In the genomic region with DNA sequence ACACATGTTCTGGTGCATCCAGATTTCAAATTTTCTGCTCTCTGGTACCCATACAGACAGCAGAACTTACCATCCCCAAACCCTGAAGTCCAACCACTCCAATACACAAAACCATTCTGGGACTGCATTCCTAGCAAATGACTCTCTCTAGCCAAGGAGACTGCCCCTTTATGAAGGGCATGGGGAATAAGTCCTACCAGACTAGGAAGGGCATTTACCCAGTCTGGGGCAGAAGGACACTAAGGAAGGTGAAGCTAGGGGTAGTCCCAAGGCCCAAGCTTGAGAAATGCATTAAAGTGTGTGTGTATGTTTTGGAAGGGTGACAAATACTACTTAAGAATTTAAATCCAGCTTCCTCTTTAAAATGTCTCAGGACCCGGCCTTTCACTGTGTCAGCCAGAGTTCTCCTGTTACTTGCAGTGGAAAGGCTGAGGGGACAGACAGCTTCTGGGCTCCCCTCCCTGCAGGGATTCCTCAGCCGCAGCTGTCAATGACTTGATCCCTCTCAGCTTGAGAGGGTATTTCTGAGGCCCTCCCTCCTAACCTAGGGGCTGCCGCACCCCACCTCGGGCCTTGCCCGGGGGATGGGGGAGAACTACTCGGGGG, we compare ENCODE assay signal across 8 mouse cellular contexts.
DNase-seq lines count a peak whose midpoint lies in the region; ATAC-seq and TF ChIP-seq lines count a peak whose summit lies in the region.

No protein-coding gene starts in this region.

- no peaks in the 10 kb centered on the region for H3K36me3 ChIP-seq in embryonic facial prominence, embryonic 14.5 days (ENCODE audit: control insufficient read depth, insufficient read depth, low read length)
- no peaks in the 10 kb centered on the region for H3K36me3 ChIP-seq in intestine, embryonic 14.5 days (ENCODE audit: control insufficient read depth, insufficient read depth, low read length)
- no peaks in the 10 kb centered on the region for H3K36me3 ChIP-seq in stomach, embryonic 16.5 days (ENCODE audit: control insufficient read depth, insufficient read depth, low read length)

- WGBS in embryonic facial prominence, embryonic 14.5 days: 0% methylated on average over 6 of the region's 6 CpGs
- 0% methylated on average over 6 of the region's 6 CpGs for WGBS in intestine, embryonic 14.5 days
- 0% methylated on average over 6 of the region's 6 CpGs for WGBS in stomach, embryonic 16.5 days

- peak overlapping the region; percentile 94 for H3K4me2 ChIP-seq in embryonic facial prominence, embryonic 14.5 days (ENCODE audit: low read depth, low read length)
- H3K4me2 ChIP-seq in intestine, embryonic 14.5 days (ENCODE audit: low read length): peak overlapping the region; percentile 64
- H3K4me2 ChIP-seq in stomach, embryonic 16.5 days (ENCODE audit: low read depth, low read length): peak overlapping the region; percentile 96

- peak overlapping the region; percentile 78 for H3K4me3 ChIP-seq in layer of hippocampus, adult 2 months
- peak overlapping the region; percentile 71 for H3K4me3 ChIP-seq in embryonic facial prominence, embryonic 14.5 days (ENCODE audit: low read depth, low read length)
- peak overlapping the region; percentile 61 for H3K4me3 ChIP-seq in intestine, embryonic 14.5 days (ENCODE audit: low read depth, low read length)
- peak overlapping the region; percentile 75 for H3K4me3 ChIP-seq in stomach, embryonic 16.5 days (replicated peaks; ENCODE audit: low read length)

- peak; percentile 21 for ATAC-seq in embryonic facial prominence, embryonic 14.5 days (ENCODE audit: low read depth)
- ATAC-seq in intestine, embryonic 14.5 days (replicated peaks; ENCODE audit: low FRiP score, low TSS enrichment, low read depth): 0 out of 2 replicates have a peak, but pooled peaks have one; percentile 7
- ATAC-seq in stomach, embryonic 16.5 days (ENCODE audit: insufficient read depth, low FRiP score): peak; percentile 29
- ATAC-seq in monocyte, adult 5-6 weeks (replicated peaks; ENCODE audit: insufficient number of reproducible peaks, low FRiP score, low TSS enrichment, poor library complexity, severe bottlenecking): no peak

- peaks cover 7% of the 10 kb centered on the region; the same call in 1 of the 2 replicates for H3K27me3 ChIP-seq in embryonic facial prominence, embryonic 14.5 days (replicated peaks; ENCODE audit: control insufficient read depth, insufficient read depth, low read length)
- H3K27me3 ChIP-seq in intestine, embryonic 14.5 days (replicated peaks; ENCODE audit: control insufficient read depth, insufficient read depth, low read length): no peaks in the 10 kb centered on the region
- H3K27me3 ChIP-seq in stomach, embryonic 16.5 days (ENCODE audit: control insufficient read depth, insufficient read depth, low read length): no peaks in the 10 kb centered on the region

- TF ChIP-seq CTCF in layer of hippocampus, adult 2 months (conservative IDR thresholded peaks at IDR 0.05): no peak

- no peak for DNase-seq in layer of hippocampus, adult 2 months (ENCODE audit: low spot score in 2 of 2)
- DNase-seq in layer of hippocampus, adult 11-12 months (ENCODE audit: low spot score): no peak
- DNase-seq in embryonic facial prominence, embryonic 14.5 days (ENCODE audit: low spot score): peak; percentile 82
- DNase-seq in intestine, embryonic 14.5 days (ENCODE audit: low spot score): no peak
- peak; percentile 45 for DNase-seq in lung, postnatal 14 days
- no peak for DNase-seq in spleen, postnatal 36 days (ENCODE audit: low spot score in 2 of 2)

- peak overlapping the region; percentile 79 for H3K9ac ChIP-seq in embryonic facial prominence, embryonic 14.5 days (ENCODE audit: low read depth, low read length)
- peak overlapping the region; percentile 65 for H3K9ac ChIP-seq in intestine, embryonic 14.5 days (ENCODE audit: low read length)
- H3K9ac ChIP-seq in stomach, embryonic 16.5 days (ENCODE audit: low read length): peak overlapping the region; percentile 89

- peak overlapping the region; percentile 97 for H3K27ac ChIP-seq in layer of hippocampus, adult 2 months
- peak overlapping the region; percentile 48 for H3K27ac ChIP-seq in embryonic facial prominence, embryonic 14.5 days (replicated peaks; ENCODE audit: low read depth, low read length)
- peak overlapping the region; percentile 16; the same call in 1 of the 2 replicates for H3K27ac ChIP-seq in intestine, embryonic 14.5 days (ENCODE audit: low read depth)
- peak overlapping the region; percentile 72 for H3K27ac ChIP-seq in stomach, embryonic 16.5 days (ENCODE audit: low read length)

- H3K4me1 ChIP-seq in embryonic facial prominence, embryonic 14.5 days (ENCODE audit: control insufficient read depth, insufficient read depth, low read length): peaks cover 27% of the 10 kb centered on the region
- H3K4me1 ChIP-seq in intestine, embryonic 14.5 days (replicated peaks; ENCODE audit: control insufficient read depth, insufficient read depth, low read length): peaks cover 42% of the 10 kb centered on the region
- peaks cover 70% of the 10 kb centered on the region for H3K4me1 ChIP-seq in stomach, embryonic 16.5 days (ENCODE audit: control insufficient read depth, insufficient read depth, low read length)

- no peaks in the 10 kb centered on the region for H3K9me3 ChIP-seq in embryonic facial prominence, embryonic 14.5 days (ENCODE audit: control insufficient read depth, low read length)
- H3K9me3 ChIP-seq in intestine, embryonic 14.5 days (ENCODE audit: control insufficient read depth, low read length): no peaks in the 10 kb centered on the region
- no peaks in the 10 kb centered on the region for H3K9me3 ChIP-seq in stomach, embryonic 16.5 days (replicated peaks; ENCODE audit: control insufficient read depth, low read length)

Comparison
In these comparisons a context has a peak if more than half of its experiments do, and no peak if none do; other contexts are left out.
1. DNase-seq: peak in embryonic facial prominence, embryonic 14.5 days (single experiment) and lung, postnatal 14 days (single experiment); none in layer of hippocampus, adult 2 months (0 of 2), layer of hippocampus, adult 11-12 months (single experiment), intestine, embryonic 14.5 days (single experiment) and spleen, postnatal 36 days (0 of 2).
2. H3K27ac ChIP-seq: peak in every context shown above with its lines; median percentile 97 in layer of hippocampus, adult 2 months; 72 in stomach, embryonic 16.5 days; 48 in embryonic facial prominence, embryonic 14.5 days; 16 in intestine, embryonic 14.5 days.
3. Peak in every context shown above with its lines, with median percentiles within 50 percentile points of each other: H3K4me3 ChIP-seq, H3K4me2 ChIP-seq and H3K9ac ChIP-seq.